Mouse (Mus musculus): ENCODE results near the gene Prss12. TPM values are rescaled to one million over a fixed set of nuclear protein-coding genes. Genes with fewer than 3 reads are reported as not detected.

The Prss12 gene
- polyA plus RNA-seq, 1 experiment from 2014 or later, result 3.1 TPM

DNA sequence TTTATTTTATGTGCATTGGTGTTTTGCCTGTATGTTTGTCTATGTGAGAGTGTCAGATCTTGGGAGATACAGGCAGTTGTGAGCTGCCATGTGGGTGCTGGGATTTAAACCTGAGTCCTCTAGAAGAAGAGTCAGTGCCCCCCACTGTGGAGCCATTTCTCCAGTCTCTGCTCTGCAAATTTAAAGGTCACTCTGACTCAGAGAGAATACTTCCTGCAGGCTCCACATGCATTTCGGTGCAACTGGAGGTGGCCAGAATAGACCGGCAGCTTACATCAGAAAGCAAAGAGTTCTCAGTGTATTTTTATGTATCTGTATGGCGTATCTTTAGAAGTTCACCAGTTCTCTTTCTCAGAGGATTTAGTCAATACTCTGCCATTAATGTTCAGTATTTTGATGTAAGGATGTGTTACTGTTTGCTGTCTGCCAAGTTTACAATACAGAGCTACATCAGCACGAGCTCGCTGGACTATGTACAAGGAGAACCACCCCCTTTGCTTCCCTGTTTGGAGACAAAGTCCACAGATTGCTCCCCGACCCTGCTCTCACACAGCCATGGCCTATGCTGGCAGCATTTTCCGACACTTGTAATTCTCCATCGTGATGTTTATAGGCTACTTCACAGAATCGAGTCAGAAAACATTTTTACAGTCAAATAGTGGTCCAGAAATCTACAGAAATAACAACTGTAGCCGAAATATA, 81.2 kb downstream of the Prss12 start:
- Histone ChIP-seq H3K27ac (replicated peaks) (no peak overlapping the region), H3K4me1 (replicated peaks; ENCODE audit: control insufficient read depth, insufficient read depth) (no peaks in the 10 kb centered on the region), H3K4me2 (replicated peaks; ENCODE audit: low read depth) (no peak overlapping the region), H3K9ac (ENCODE audit: low read length) (no peak overlapping the region), H3K9me3 (ENCODE audit: control insufficient read depth, low read length) (no peaks in the 10 kb centered on the region), H3K27me3 (ENCODE audit: control insufficient read depth, insufficient read depth, low read length) (no peaks in the 10 kb centered on the region), H3K4me3 (ENCODE audit: low read depth, low read length) (no peak overlapping the region), H3K36me3 (ENCODE audit: control insufficient read depth, insufficient read depth, low read length) (no peaks in the 10 kb centered on the region)
- ATAC-seq (ENCODE audit: low FRiP score, low TSS enrichment) (peak; percentile 49; the same call in 1 of the 2 replicates), DNase-seq (ENCODE audit: low spot score) (no peak)
- 57% methylated on average over 10 of the region's 10 CpGs for WGBS
- TF ChIP-seq CTCF (IDR thresholded peaks at IDR 0.05; ENCODE audit: low read depth) (no peak), EP300 (optimal IDR thresholded peaks at IDR 0.05) (no peak)

DNA sequence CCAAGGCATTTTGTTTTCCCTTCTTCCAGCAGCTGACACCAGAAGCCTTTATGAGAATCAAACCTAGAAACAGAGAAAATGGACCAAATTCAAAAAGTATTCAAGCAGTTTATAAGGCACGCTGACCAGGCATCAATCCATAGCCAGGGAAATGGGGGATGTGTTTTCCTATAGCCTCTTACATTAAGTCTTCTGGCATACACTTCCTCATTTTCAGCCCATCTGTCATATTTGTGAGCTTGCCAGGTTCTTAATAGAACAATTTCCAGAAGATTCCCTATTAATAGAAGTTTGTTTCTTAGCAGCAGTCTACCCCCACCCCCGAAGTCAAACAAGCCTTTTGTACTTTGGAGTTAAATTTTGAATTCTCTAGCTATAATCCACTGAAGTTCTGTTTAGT, 84.4 kb downstream of the Prss12 start:
- no peak overlapping the region for H3K4me2 ChIP-seq (replicated peaks; ENCODE audit: low read depth)
- H3K4me1 ChIP-seq (replicated peaks; ENCODE audit: control insufficient read depth, insufficient read depth), result no peaks in the 10 kb centered on the region
- DNase-seq (ENCODE audit: low spot score) (no peak), ATAC-seq (ENCODE audit: low FRiP score, low TSS enrichment) (no peak)
- TF ChIP-seq CTCF (IDR thresholded peaks at IDR 0.05; ENCODE audit: low read depth) (no peak), EP300 (optimal IDR thresholded peaks at IDR 0.05) (no peak)
- no peaks in the 10 kb centered on the region for H3K9me3 ChIP-seq (ENCODE audit: control insufficient read depth, low read length)
- 43% methylated on average over 2 of the region's 2 CpGs for WGBS
- no peak overlapping the region for H3K4me3 ChIP-seq (ENCODE audit: low read depth, low read length)
- H3K27ac ChIP-seq (replicated peaks), result no peak overlapping the region
- no peaks in the 10 kb centered on the region for H3K27me3 ChIP-seq (ENCODE audit: control insufficient read depth, insufficient read depth, low read length)
- H3K9ac ChIP-seq (ENCODE audit: low read length), result no peak overlapping the region
- no peaks in the 10 kb centered on the region for H3K36me3 ChIP-seq (ENCODE audit: control insufficient read depth, insufficient read depth, low read length)

- Histone ChIP-seq H3K9ac (ENCODE audit: low read length) (no peak overlapping the region), H3K9me3 (ENCODE audit: control insufficient read depth, low read length) (no peaks in the 10 kb centered on the region), H3K27ac (replicated peaks) (no peak overlapping the region), H3K4me1 (replicated peaks; ENCODE audit: control insufficient read depth, insufficient read depth) (no peaks in the 10 kb centered on the region), H3K4me2 (replicated peaks; ENCODE audit: low read depth) (no peak overlapping the region), H3K36me3 (ENCODE audit: control insufficient read depth, insufficient read depth, low read length) (no peaks in the 10 kb centered on the region), H3K4me3 (ENCODE audit: low read depth, low read length) (no peak overlapping the region), H3K27me3 (ENCODE audit: control insufficient read depth, insufficient read depth, low read length) (no peaks in the 10 kb centered on the region)
- ATAC-seq (ENCODE audit: low FRiP score, low TSS enrichment), result no peak
- DNase-seq (ENCODE audit: low spot score), result no peak
- 72% methylated on average over 1 of the region's 1 CpGs for WGBS
- no peak for TF ChIP-seq EP300 (optimal IDR thresholded peaks at IDR 0.05)
- TF ChIP-seq CTCF (IDR thresholded peaks at IDR 0.05; ENCODE audit: low read depth), result no peak
These were observed 90.6 kb downstream of the Prss12 start for GRCm38 (mm10) chr3:123537279-123537678.

DNA sequence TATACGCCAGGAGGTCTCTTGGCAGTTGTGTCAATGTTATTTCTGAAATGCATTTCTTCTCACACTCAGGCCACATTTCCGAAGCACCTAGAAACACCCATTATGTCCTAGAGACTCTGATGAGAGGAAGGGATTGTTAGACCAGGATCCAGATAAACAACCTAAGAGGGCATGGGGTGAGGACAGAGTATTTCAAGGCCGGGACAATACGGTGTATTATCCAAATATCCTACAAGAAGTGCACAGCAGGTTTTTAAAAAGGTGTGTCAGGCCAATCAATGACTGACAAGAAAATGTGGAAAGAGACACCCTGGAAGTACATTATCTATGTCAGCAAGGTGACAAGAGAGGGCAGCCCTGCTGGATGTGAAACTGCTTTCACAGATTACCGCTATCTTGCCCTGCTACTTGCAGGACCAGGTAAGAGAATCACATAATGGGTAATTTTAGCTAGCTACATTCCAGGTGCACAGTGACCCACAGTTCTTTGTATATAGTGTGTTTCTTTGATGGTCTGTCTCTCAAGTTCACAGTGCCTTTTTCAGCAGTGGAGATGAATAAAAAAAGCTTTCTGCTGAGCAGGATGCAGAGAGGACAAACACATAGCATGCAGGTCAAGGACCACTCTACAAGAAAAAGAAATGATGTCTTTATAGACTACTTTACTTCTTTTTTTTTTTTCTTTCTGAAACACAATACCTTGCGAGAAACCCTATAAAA, 97.0 kb downstream of the Prss12 start:
- no peak for DNase-seq (ENCODE audit: low spot score)
- H3K9me3 ChIP-seq (ENCODE audit: control insufficient read depth, low read length), result no peaks in the 10 kb centered on the region
- no peak overlapping the region for H3K4me3 ChIP-seq (ENCODE audit: low read depth, low read length)
- H3K27me3 ChIP-seq (ENCODE audit: control insufficient read depth, insufficient read depth, low read length), result no peaks in the 10 kb centered on the region
- WGBS, result 71% methylated on average over 6 of the region's 6 CpGs
- H3K4me1 ChIP-seq (replicated peaks; ENCODE audit: control insufficient read depth, insufficient read depth), result no peaks in the 10 kb centered on the region
- H3K4me2 ChIP-seq (replicated peaks; ENCODE audit: low read depth), result no peak overlapping the region
- ATAC-seq (ENCODE audit: low FRiP score, low TSS enrichment), result no peak
- no peaks in the 10 kb centered on the region for H3K36me3 ChIP-seq (ENCODE audit: control insufficient read depth, insufficient read depth, low read length)
- H3K9ac ChIP-seq (ENCODE audit: low read length), result no peak overlapping the region
- TF ChIP-seq EP300 (optimal IDR thresholded peaks at IDR 0.05) (no peak), CTCF (IDR thresholded peaks at IDR 0.05; ENCODE audit: low read depth) (no peak)
- no peak overlapping the region for H3K27ac ChIP-seq (replicated peaks)

- Histone ChIP-seq H3K9me3 (ENCODE audit: control insufficient read depth, low read length) (no peaks in the 10 kb centered on the region), H3K4me1 (replicated peaks; ENCODE audit: control insufficient read depth, insufficient read depth) (no peaks in the 10 kb centered on the region), H3K9ac (ENCODE audit: low read length) (no peak overlapping the region), H3K27me3 (ENCODE audit: control insufficient read depth, insufficient read depth, low read length) (no peaks in the 10 kb centered on the region), H3K4me3 (ENCODE audit: low read depth, low read length) (no peak overlapping the region), H3K27ac (replicated peaks) (no peak overlapping the region), H3K36me3 (ENCODE audit: control insufficient read depth, insufficient read depth, low read length) (no peaks in the 10 kb centered on the region), H3K4me2 (replicated peaks; ENCODE audit: low read depth) (no peak overlapping the region)
- WGBS, result 74% methylated on average over 3 of the region's 3 CpGs
- ATAC-seq (ENCODE audit: low FRiP score, low TSS enrichment) (no peak), DNase-seq (ENCODE audit: low spot score) (no peak)
- TF ChIP-seq CTCF (IDR thresholded peaks at IDR 0.05; ENCODE audit: low read depth) (no peak), EP300 (optimal IDR thresholded peaks at IDR 0.05) (no peak)
These were observed 103.8 kb downstream of the Prss12 start for GRCm38 (mm10) chr3:123550487-123550886.

DNA sequence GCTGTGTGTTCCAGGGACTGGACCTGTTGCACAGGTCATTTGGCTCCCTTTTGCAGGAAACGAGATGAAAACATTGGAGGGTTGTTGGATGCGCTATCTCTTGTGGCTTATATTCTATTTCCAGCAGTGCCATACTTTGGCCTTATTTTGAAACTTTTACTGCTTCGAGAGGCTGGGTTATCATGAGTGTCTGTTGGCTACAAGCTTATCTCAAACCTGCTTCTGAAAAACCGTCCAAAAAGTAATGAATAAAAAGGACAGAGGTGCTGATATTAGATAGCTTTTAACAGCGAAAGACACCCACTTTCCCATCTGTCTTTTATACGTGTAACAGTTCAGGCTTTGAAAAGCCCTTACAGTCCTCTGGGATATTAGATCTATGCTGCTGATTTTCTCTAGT, 107.2 kb downstream of the Prss12 start:
- WGBS, result 75% methylated on average over 6 of the region's 6 CpGs
- Histone ChIP-seq H3K27ac (replicated peaks) (no peak overlapping the region), H3K9me3 (ENCODE audit: control insufficient read depth, low read length) (no peaks in the 10 kb centered on the region), H3K4me1 (replicated peaks; ENCODE audit: control insufficient read depth, insufficient read depth) (no peaks in the 10 kb centered on the region), H3K4me3 (ENCODE audit: low read depth, low read length) (no peak overlapping the region), H3K4me2 (replicated peaks; ENCODE audit: low read depth) (no peak overlapping the region), H3K36me3 (ENCODE audit: control insufficient read depth, insufficient read depth, low read length) (no peaks in the 10 kb centered on the region), H3K9ac (ENCODE audit: low read length) (no peak overlapping the region), H3K27me3 (ENCODE audit: control insufficient read depth, insufficient read depth, low read length) (no peaks in the 10 kb centered on the region)
- DNase-seq (ENCODE audit: low spot score), result no peak
- no peak for ATAC-seq (ENCODE audit: low FRiP score, low TSS enrichment)
- TF ChIP-seq EP300 (optimal IDR thresholded peaks at IDR 0.05), result no peak
- no peak for TF ChIP-seq CTCF (IDR thresholded peaks at IDR 0.05; ENCODE audit: low read depth)
